Mouse (Mus musculus) midbrain, embryonic 16.5 days (tissue): ENCODE measurements around the gene Tapt1. TPM values are rescaled to one million over a fixed set of nuclear protein-coding genes. Genes with fewer than 3 reads are reported as not detected.
"Not testable (repeated sequence)": the region's sequence is repeated elsewhere in the genome, so short reads cannot be mapped to it uniquely, and the experiment has no call there.

Experiments used
- ATAC-seq: fragments of 200-750 bp; cut with Nextera tagmentation; 2 replicates; pipeline ENCODE4 v1.8.0; 2017; ENCODE audit warnings: moderate TSS enrichment
- H3K27ac ChIP-seq: fragments of 300-500 bp; sonication (generic); 2 replicates; pipeline ENCODE4 v1.5.1; 2014; ENCODE audit warnings: mild to moderate bottlenecking, low read length, mixed read lengths
- H3K27me3 ChIP-seq: fragments of 300-500 bp; sonication (generic); 2 replicates; pipeline ENCODE4 v1.6.1; 2014; ENCODE audit warnings: low read depth, low read length, mixed read lengths; ENCODE audit not compliant: control insufficient read depth, insufficient read depth
- H3K36me3 ChIP-seq: fragments of 300-500 bp; sonication (generic); 2 replicates; pipeline ENCODE4 v1.6.1; 2014; ENCODE audit warnings: mild to moderate bottlenecking, low read length, moderate library complexity, mixed read lengths; ENCODE audit not compliant: control insufficient read depth, insufficient read depth
- H3K4me1 ChIP-seq: fragments of 300-500 bp; sonication (generic); 2 replicates; pipeline ENCODE4 v1.6.1; 2014; ENCODE audit warnings: mild to moderate bottlenecking, low read length, mixed read lengths; ENCODE audit not compliant: control insufficient read depth, insufficient read depth
- H3K4me2 ChIP-seq: fragments of 300-500 bp; sonication (generic); 2 replicates; pipeline ENCODE4 v1.6.1; 2014; ENCODE audit warnings: mild to moderate bottlenecking, low read length, mixed read lengths
- H3K4me3 ChIP-seq: fragments of 300-500 bp; sonication (generic); 2 replicates; pipeline ENCODE4 v1.5.1; 2014; ENCODE audit warnings: low read depth, mild to moderate bottlenecking, low read length, moderate library complexity, mixed read lengths
- H3K9ac ChIP-seq: fragments of 300-500 bp; sonication (generic); 2 replicates; pipeline ENCODE4 v1.6.1; 2014; ENCODE audit warnings: low read depth, low read length, mixed read lengths
- H3K9me3 ChIP-seq: fragments of 300-500 bp; sonication (generic); replicated peaks from 2 replicates; pipeline ENCODE4 v1.6.1; 2014; ENCODE audit warnings: mild to moderate bottlenecking, low read length, mixed read lengths; ENCODE audit not compliant: control insufficient read depth, poor library complexity, severe bottlenecking
- WGBS: fragments of 180-500 bp; shearing (Covaris S2); extraction: QIAGEN DNeasy Blood & Tissue Kit; methylation state at CpG from one replicate; pipeline ENCODE4 v1.1.7; 2014; 5-methylcytosine and 5-hydroxymethylcytosine counted together
- polyA plus RNA-seq: library from polyadenylated mRNA; unstranded; fragments of >200 nt; fragmentation: Nextera tagmentation; extraction: Ambion mirVana; gene quantifications from 2 replicates; pipeline ENCODE4 v1.2.1, GENCODE M21; 2015

Tapt1 gene
- polyA plus RNA-seq, result 30.8 and 35.1 TPM in 2 replicates

DNA sequence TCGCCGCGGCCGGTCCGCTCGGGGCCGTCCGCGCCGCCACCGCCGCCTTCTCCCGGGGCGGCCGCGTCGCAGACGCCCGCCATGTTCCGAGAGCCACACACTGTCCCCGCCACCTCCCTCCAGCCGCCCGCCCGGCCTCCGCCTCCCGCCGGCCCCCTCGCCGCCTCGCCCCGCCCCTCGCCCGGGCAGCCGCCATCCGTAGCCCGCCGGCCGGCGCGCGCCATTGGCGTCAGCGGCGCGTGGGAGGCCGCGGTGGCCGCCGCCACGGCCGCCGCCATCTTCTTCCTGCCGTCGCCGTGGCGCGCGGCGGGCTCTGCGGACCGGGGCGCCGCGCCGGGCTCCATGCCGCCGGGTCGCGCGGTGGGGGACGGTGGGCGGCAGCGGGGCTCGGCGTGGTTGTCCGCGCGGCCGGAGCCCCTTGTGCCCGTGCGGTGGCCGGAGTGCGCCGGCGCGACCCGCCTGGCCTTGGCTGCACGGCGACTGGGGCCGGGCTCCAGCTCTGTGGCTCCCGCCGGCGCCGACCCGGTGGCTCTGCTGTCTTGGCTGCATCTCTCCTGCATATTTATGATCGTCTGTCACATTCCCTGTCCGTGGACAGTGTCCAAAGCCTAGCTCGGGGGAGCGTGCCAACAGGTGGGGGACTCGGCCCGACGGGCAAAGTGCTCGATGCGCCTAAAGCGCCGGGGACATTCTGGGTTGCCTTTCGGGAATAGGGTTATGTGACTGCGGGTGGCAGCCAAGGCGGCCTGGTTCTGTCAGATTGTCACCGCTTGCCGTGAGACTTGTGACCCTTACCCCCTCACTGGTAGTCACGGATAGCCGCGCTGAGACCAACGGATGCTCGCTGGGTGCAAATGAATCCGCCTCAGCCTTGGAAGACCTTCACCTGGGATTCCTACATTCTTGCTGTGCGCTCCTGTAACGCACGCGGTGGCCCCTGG lies at the start of gene Tapt1:
Tapt1 (minus strand) TSS at position 106 of the 941 bp plus-strand sequence.
- Histone ChIP-seq H3K27ac (peak within 1 kb of the TSS; percentile 96), H3K4me2 (peak within 1 kb of the TSS; percentile 85), H3K36me3 (no peaks in the 10 kb centered on the region), H3K4me1 (peaks cover 25% of the 10 kb centered on the region), H3K9ac (peak within 1 kb of the TSS; percentile 89), H3K27me3 (no peaks in the 10 kb centered on the region), H3K9me3 (no peaks in the 10 kb centered on the region), H3K4me3 (peak within 1 kb of the TSS; percentile 89)
- WGBS, result under 1% methylated on average over 66 of the region's 121 CpGs
- ATAC-seq, result peak; percentile 98

DNA sequence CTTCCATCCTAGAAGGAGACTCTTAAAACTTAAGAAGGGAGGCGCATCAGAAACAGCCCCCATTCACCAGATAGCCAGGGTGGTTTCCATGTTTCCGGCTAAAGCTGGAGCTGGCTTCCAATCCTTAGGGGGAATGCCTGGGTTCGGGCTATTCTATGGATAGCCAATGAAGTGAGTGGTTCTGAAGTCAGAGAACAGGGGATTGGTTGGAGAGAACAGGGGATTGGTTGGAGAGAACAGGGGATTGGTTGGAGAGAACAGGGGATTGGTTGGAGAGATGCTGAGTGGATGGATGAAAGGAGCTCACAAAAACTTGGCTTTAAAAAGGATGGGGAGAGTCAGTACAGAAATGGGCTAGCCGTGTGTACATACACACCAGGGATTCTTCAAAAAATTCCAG lies 45.1 kb upstream of the Tapt1 start:
- Histone ChIP-seq H3K27me3 (no peaks in the 10 kb centered on the region), H3K27ac (no peak overlapping the region), H3K4me3 (no peak overlapping the region), H3K4me2 (no peak overlapping the region), H3K36me3 (no peaks in the 10 kb centered on the region), H3K4me1 (no peaks in the 10 kb centered on the region), H3K9ac (no peak overlapping the region), H3K9me3 (no peaks in the 10 kb centered on the region)
- WGBS, result 87% methylated on average over 4 of the region's 4 CpGs
- ATAC-seq, result no peak

DNA sequence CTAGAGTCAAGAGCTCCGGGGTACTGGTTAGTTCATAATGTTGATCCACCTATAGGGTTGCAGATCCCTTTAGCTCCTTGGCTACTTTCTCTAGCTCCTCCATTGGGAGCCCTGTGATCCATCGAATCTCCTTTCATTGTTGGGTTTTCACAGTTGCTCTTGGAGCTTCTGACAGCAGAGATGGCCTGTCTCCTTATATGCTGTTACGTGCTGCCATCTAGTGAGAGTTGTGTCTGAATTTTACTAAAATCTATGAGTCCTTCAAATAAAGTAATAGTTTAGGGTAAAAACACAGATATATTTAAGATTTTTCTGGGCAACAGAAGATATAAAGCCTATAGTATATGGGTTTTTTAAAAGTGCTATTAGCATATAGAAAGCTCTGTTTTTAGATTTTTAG lies 42.1 kb upstream of the Tapt1 start:
- WGBS, result 52% methylated on average over 2 of the region's 3 CpGs

DNA sequence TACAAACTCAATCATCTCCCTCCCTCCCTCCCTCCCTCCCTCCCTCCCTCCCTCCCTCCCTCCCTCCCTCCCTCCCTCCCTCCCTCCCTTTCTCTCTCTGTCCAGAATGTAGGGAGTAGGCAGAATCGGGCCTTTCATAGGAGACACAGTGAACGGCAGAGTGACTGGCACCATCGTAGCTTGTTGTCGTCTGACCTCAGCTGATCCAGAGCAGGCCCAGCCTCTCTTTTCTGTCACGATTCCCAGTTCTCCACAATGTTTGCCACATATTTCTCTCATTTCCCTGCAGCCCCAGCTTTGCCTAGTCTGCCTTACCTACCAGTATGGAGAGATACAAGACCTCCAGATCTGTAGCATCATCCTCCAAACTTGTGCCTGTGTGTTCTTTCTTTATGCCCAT lies 35.3 kb upstream of the Tapt1 start:
- Histone ChIP-seq H3K36me3 (no peaks in the 10 kb centered on the region), H3K4me3 (no peak overlapping the region), H3K4me1 (no peaks in the 10 kb centered on the region), H3K27ac (no peak overlapping the region), H3K9me3 (no peaks in the 10 kb centered on the region), H3K4me2 (no peak overlapping the region), H3K27me3 (no peaks in the 10 kb centered on the region), H3K9ac (no peak overlapping the region)
- ATAC-seq, result no peak
- WGBS, result 74% methylated on average over 5 of the region's 5 CpGs

More for the DNA sequence above, 42.1 kb upstream of the Tapt1 start:
- H3K4me1 ChIP-seq, H3K27ac ChIP-seq, H3K9ac ChIP-seq, H3K9me3 ChIP-seq, H3K36me3 ChIP-seq, ATAC-seq, H3K4me2 ChIP-seq, H3K27me3 ChIP-seq, H3K4me3 ChIP-seq: not testable (repeated sequence)

DNA sequence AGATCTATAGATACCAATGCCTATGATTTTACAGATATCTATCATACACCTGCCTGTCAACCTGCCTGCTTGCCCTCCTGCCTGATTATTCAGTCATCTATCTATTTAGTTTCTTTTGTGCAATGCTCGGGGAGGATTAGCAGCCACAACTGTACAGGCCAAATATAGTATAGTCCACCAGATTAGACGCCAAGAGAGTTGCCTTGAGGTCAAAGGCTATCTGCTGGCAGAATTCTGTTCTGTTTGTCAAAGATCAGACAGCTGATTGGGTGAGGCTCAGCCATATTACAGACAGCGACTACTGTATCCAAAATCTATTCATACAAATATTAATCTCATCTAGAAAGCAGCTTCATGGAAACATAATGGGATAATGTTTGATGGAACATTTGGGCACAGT lies 34.7 kb upstream of the Tapt1 start:
- Histone ChIP-seq H3K36me3 (no peaks in the 10 kb centered on the region), H3K4me1 (no peaks in the 10 kb centered on the region), H3K9me3 (no peaks in the 10 kb centered on the region), H3K27me3 (no peaks in the 10 kb centered on the region), H3K9ac (no peak overlapping the region), H3K4me2 (no peak overlapping the region), H3K27ac (no peak overlapping the region), H3K4me3 (no peak overlapping the region)
- ATAC-seq, result no peak
- 80% methylated on average over 3 of the region's 3 CpGs for WGBS

DNA sequence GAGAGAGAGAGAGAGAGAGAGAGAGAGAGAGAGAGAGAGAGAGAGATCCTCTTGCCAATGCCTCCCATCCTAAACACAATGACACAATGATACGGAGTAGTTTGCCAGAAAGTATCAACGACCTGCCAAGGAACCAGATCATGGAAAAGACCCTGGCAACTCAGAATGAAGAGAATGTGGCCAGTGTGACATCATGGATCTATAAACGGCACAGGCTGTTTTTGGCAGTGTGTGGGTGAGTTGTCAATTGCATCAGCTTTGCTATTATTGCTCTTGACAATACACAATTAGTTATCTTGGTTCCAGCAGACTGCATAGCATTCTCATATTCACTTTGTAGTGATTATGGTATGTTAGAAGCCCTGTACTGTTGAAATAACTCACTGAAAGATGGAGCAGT lies 33.3 kb upstream of the Tapt1 start:
- no peaks in the 10 kb centered on the region for H3K9me3 ChIP-seq
- no peaks in the 10 kb centered on the region for H3K27me3 ChIP-seq
- H3K4me2 ChIP-seq, result no peak overlapping the region
- H3K9ac ChIP-seq, result no peak overlapping the region
- no peaks in the 10 kb centered on the region for H3K36me3 ChIP-seq
- ATAC-seq, result no peak
- 73% methylated on average over 3 of the region's 3 CpGs for WGBS
- H3K4me3 ChIP-seq, result no peak overlapping the region
- no peak overlapping the region for H3K27ac ChIP-seq
- no peaks in the 10 kb centered on the region for H3K4me1 ChIP-seq

DNA sequence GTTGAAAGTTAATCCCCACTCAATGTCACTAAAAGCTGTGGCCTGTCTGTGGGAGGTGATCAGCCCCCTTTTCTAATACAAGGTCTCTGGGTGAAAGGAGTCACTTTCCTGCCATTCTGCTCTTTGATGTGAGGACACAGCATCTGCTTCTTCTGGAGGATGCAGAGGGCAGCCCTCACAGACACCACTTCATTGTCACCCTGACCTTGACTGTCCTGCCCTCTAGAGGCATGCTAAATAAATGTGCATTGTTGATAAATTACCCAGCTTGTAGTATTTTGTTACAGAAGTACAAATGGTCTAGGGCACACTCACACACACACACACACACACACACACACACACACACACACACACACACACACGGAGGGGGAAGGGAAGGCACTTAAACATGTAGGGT lies 31.7 kb upstream of the Tapt1 start:
- ATAC-seq, result no peak

DNA sequence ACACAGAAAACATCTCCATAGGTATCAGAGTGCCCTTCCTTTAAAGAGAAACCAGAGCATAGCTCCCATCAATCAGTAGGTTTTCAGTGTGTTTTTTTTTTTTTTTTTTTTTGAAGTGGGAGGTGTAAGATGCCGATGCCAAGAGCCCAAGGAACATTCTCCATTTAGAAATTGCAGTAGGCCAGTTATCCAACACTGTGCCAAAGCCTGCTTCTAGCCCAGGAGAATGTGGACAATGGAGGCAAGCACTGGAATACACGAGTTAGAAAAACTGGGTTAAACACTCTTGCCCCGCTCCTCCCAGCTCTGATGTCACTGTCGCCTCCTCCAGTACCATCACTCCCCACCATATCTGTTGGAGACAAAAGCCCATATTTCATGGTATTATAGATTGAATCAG lies 31.0 kb upstream of the Tapt1 start:
- H3K9me3 ChIP-seq, result no peaks in the 10 kb centered on the region
- 76% methylated on average over 4 of the region's 4 CpGs for WGBS
- no peak overlapping the region for H3K4me2 ChIP-seq
- no peak overlapping the region for H3K9ac ChIP-seq
- no peak overlapping the region for H3K4me3 ChIP-seq
- no peaks in the 10 kb centered on the region for H3K4me1 ChIP-seq
- no peaks in the 10 kb centered on the region for H3K27me3 ChIP-seq
- H3K36me3 ChIP-seq, result no peaks in the 10 kb centered on the region
- ATAC-seq, result no peak
- no peak overlapping the region for H3K27ac ChIP-seq

More for the DNA sequence above, 31.7 kb upstream of the Tapt1 start:
- Histone ChIP-seq H3K36me3 (no peaks in the 10 kb centered on the region), H3K27ac (no peak overlapping the region), H3K4me2 (no peak overlapping the region), H3K4me1 (no peaks in the 10 kb centered on the region), H3K9ac (no peak overlapping the region), H3K9me3 (no peaks in the 10 kb centered on the region), H3K4me3 (no peak overlapping the region), H3K27me3 (no peaks in the 10 kb centered on the region)
- WGBS, result 50% methylated on average over 1 of the region's 1 CpGs

DNA sequence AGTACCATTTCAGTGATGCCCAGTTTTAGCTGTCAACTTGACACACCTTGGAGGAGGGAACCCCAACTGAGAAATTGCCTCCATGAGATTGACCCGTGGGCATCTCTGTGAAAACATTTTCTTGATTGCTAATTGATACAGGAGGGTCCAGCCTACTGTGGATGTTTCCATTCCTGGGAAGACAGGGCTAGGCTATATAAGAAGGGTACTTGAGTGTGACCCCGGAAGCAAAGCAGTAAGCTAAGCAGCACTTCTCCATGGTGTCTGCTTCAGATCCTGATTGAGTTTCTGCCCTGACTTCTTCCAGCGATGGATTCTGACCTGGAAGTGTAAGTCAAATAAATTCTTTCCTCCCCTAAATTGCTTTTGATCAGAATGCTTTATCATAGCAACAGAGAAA lies 30.1 kb upstream of the Tapt1 start:
- Histone ChIP-seq H3K27me3 (no peaks in the 10 kb centered on the region), H3K36me3 (no peaks in the 10 kb centered on the region), H3K9ac (no peak overlapping the region), H3K27ac (no peak overlapping the region), H3K9me3 (no peaks in the 10 kb centered on the region), H3K4me2 (no peak overlapping the region), H3K4me1 (no peaks in the 10 kb centered on the region), H3K4me3 (no peak overlapping the region)
- no peak for ATAC-seq
- WGBS, result 90% methylated on average over 3 of the region's 3 CpGs
